Mouse (Mus musculus) kidney, postnatal 10 days (tissue): Measurements from ENCODE around the gene Adh5.

Experiments used
- DNase-seq: peaks from one replicate; pipeline ENCODE4 v3.0.0; 2021; ENCODE audit warnings: mixed read lengths

The Adh5 gene

GRCm38 (mm10) chr3:138442612-138443464, at the start of gene Adh5:
Gene Adh5 (plus strand): TSS chr3:138443093.
- peak; percentile 95 for DNase-seq

- DNase-seq, result no peak
Observed at GRCm38 (mm10) chr3:138404872-138405271, 38.0 kb upstream of the Adh5 start.

- DNase-seq, result peak; percentile 82
Observed at GRCm38 (mm10) chr3:138405341-138405740, 37.6 kb upstream of the Adh5 start.

- peak; percentile 38 for DNase-seq
Observed at GRCm38 (mm10) chr3:138405840-138406239, 37.1 kb upstream of the Adh5 start.

GRCm38 (mm10) chr3:138407920-138408319, 35.0 kb upstream of the Adh5 start:
- DNase-seq, result peak; percentile 51

GRCm38 (mm10) chr3:138409585-138409984, 33.3 kb upstream of the Adh5 start:
- DNase-seq, result no peak

- no peak for DNase-seq
Observed at GRCm38 (mm10) chr3:138410211-138410610, 32.7 kb upstream of the Adh5 start.

- DNase-seq, result peak; percentile 47
Observed at GRCm38 (mm10) chr3:138415121-138415690, 27.7 kb upstream of the Adh5 start, which contains the start of gene Adh4. Gene Adh4 (plus strand): TSS chr3:138415466.

GRCm38 (mm10) chr3:138419369-138419768, 23.5 kb upstream of the Adh5 start:
- no peak for DNase-seq

- DNase-seq, result no peak
Observed at GRCm38 (mm10) chr3:138420385-138420784, 22.5 kb upstream of the Adh5 start.

GRCm38 (mm10) chr3:138423664-138424063, 19.2 kb upstream of the Adh5 start:
- DNase-seq, result no peak

GRCm38 (mm10) chr3:138424247-138424646, 18.6 kb upstream of the Adh5 start:
- no peak for DNase-seq

GRCm38 (mm10) chr3:138430360-138430976, 12.4 kb upstream of the Adh5 start:
- DNase-seq, result no peak

GRCm38 (mm10) chr3:138431835-138432234, 11.1 kb upstream of the Adh5 start:
- DNase-seq, result no peak

GRCm38 (mm10) chr3:138438716-138439115, 4.2 kb upstream of the Adh5 start:
- no peak for DNase-seq

GRCm38 (mm10) chr3:138442203-138442602, 690 bp upstream of the Adh5 start:
- no peak for DNase-seq

- no peak for DNase-seq
Observed at GRCm38 (mm10) chr3:138443465-138443771, 525 bp downstream of the Adh5 start.

- DNase-seq, result peak; percentile 53
Observed at GRCm38 (mm10) chr3:138448077-138448860, 5.4 kb downstream of the Adh5 start.

GRCm38 (mm10) chr3:138452169-138452568, 9.3 kb downstream of the Adh5 start:
- DNase-seq, result no peak

- DNase-seq, result no peak
Observed at GRCm38 (mm10) chr3:138454234-138454633, 11.3 kb downstream of the Adh5 start.

GRCm38 (mm10) chr3:138454711-138455435, 12.0 kb downstream of the Adh5 start:
- no peak for DNase-seq

- DNase-seq, result no peak
Observed at GRCm38 (mm10) chr3:138458441-138458840, 15.5 kb downstream of the Adh5 start.
